Mouse (Mus musculus): Measurements from ENCODE around the gene Itpripl1.
A peak's percentile ranks its signal among the peaks of the same experiment; 100 is the strongest.
"Not testable (repeated sequence)": the region's sequence is repeated elsewhere in the genome, so short reads cannot be mapped to it uniquely, and the experiment has no call there.

DNA sequence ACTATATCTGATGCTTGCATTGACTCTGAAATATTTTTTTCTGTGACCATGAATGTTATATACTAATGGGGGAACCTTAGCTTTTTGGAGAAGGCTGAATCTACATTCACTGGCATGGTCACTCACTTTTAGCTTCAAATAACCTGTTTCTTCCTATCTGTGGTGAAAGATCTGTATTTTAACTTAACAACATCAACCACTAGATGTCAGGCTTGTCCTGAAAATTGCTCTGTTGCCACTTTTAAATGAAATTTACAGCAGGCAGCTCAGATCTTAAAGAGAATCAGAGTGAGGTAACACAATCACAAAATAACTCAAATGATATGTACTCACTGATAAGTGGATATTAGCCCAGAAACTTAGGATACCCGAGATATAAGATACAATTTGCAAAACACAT, 23.0 kb upstream of the Itpripl1 start:
- peak; percentile 68 for TF ChIP-seq CTCF (IDR thresholded peaks at IDR 0.05)
- TF ChIP-seq POLR2A (IDR thresholded peaks at IDR 0.05; ENCODE audit: insufficient read depth, low read depth, low read length) = not testable (repeated sequence)
